Mouse (Mus musculus): ENCODE results near the gene Dnah17.

GRCm38 (mm10) chr11:117995255-117995654 is 135.2 kb downstream of the Dnah17 start:
- TF ChIP-seq CTCF (IDR thresholded peaks at IDR 0.05; ENCODE audit: low read depth), result no peak
- TF ChIP-seq EP300 (IDR thresholded peaks at IDR 0.05; ENCODE audit: low read depth), result no peak

Data from liver, postnatal 0 days (tissue).